Mouse (Mus musculus) midbrain, embryonic 10.5 days (tissue): ENCODE results near the gene Lat2. TPM values are rescaled to one million over a fixed set of nuclear protein-coding genes. Genes with fewer than 3 reads are reported as not detected.

Experiments used
- DNase-seq: peaks from one replicate; pipeline ENCODE4 v3.0.0-alpha.2; 2017; ENCODE audit warnings: low spot score
- H3K27ac ChIP-seq: fragments of 300-500 bp; sonication (generic); replicated peaks from 2 replicates; pipeline ENCODE4 v1.5.1; 2016; ENCODE audit warnings: mild to moderate bottlenecking
- H3K27me3 ChIP-seq: fragments of 300-500 bp; sonication (generic); 2 replicates; pipeline ENCODE4 v1.6.1; 2016; ENCODE audit warnings: low read depth, mild to moderate bottlenecking; ENCODE audit not compliant: poor library complexity, severe bottlenecking
- H3K36me3 ChIP-seq: fragments of 300-500 bp; sonication (generic); 2 replicates; pipeline ENCODE4 v1.6.1; 2016; ENCODE audit warnings: mild to moderate bottlenecking, moderate library complexity
- H3K4me1 ChIP-seq: fragments of 300-500 bp; sonication (generic); 2 replicates; pipeline ENCODE4 v1.6.1; 2016
- H3K4me3 ChIP-seq: fragments of 300-500 bp; sonication (generic); 2 replicates; pipeline ENCODE4 v1.5.1; 2016; ENCODE audit warnings: mild to moderate bottlenecking, moderate library complexity
- H3K9me3 ChIP-seq: fragments of 300-500 bp; sonication (generic); replicated peaks from 2 replicates; pipeline ENCODE4 v1.6.1; 2016; ENCODE audit warnings: mild to moderate bottlenecking
- WGBS: fragments of 180-500 bp; shearing (Covaris S2); methylation state at CpG from one replicate; pipeline ENCODE4 v1.1.7; 2016; 5-methylcytosine and 5-hydroxymethylcytosine counted together
- microRNA-seq: library from miRNA; unstranded; fragments of <30 nt; microRNA quantifications from one replicate; pipeline ENCODE4, GENCODE M21; 2017
- polyA plus RNA-seq: library from polyadenylated mRNA; unstranded; fragments of >200 nt; fragmentation: Nextera tagmentation; extraction: Ambion mirVana; gene quantifications from 2 replicates; pipeline ENCODE4 v1.2.1, GENCODE M21; 2016

Lat2 gene
- polyA plus RNA-seq, 1 experiment from 2014 or later = 3.6 TPM

DNA sequence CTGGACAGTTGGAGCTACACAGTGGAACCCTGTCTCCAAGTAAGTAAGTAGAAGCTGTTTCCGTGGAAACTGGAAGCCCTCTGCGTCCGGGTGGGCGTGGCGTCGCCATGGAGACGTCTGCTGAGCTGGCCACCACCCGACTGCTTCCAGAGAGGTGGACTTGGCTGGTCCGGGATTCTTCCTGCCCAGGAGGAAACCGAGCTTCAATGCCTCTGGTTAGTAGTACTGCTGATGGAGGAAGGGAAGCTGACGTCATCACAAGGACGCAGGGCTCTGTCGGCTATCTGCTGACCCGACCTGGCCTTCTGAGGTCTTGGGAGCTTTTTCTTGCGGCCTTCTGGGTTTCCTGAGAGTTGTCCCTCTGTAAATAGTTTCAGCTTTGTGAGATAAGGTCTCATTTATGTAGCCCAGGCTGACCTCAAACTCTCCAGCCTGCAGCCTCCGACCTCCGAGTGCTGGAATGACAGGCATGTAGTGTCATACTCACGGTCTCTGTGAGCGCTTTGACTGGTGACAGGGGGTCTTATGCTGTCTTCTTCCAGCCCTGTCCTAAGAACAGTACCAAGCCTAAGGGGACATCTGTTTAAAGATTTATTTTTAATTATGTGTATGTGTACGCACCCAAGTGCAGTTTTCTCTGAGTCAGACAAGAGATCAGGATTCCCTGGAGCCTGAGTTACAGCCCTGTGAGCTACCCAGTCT lies 59.2 kb downstream of the Lat2 start:
- WGBS = 15% methylated on average over 20 of the region's 20 CpGs
- H3K4me1 ChIP-seq = peaks cover 43% of the 10 kb centered on the region
- peak overlapping the region; percentile 41 for H3K4me3 ChIP-seq
- H3K27ac ChIP-seq = peak overlapping the region; percentile 69
- no peaks in the 10 kb centered on the region for H3K36me3 ChIP-seq
- H3K9me3 ChIP-seq = no peaks in the 10 kb centered on the region
- DNase-seq = peak; percentile 89
- H3K27me3 ChIP-seq = 0 out of 2 replicates have a peak, but pooled peaks cover 3% of the 10 kb centered on the region

DNA sequence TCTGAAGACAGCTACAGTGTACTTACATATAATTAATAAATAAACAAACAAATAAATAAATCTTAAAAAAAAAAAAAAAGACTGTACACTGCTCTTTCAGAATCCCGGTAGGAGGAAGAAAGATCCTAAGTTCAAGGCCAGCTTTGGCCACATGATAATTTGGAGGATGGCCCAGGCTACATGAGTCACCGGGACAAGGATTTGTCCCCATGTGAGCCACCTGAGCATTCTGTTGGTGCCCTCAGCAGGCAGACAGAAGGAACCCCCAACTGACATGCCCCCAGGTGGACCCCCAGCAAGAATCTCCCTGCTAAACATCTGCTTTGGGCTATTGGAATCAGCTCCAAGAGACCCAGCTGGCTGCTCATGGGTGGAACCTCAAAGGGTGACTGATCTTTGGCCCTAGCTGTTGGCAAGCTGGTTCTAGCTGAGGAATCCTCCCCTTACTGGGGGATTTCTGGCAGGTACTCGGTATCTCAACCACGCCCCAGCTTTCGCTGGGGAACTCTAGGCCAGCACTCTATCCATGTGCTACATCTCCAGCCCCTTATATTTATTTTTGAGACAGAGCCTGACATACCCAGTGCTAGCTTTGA lies 60.8 kb downstream of the Lat2 start:
- Histone ChIP-seq H3K27me3 (0 out of 2 replicates have a peak, but pooled peaks cover 3% of the 10 kb centered on the region), H3K9me3 (no peaks in the 10 kb centered on the region), H3K36me3 (peaks cover 6% of the 10 kb centered on the region; the same call in 1 of the 2 replicates), H3K4me1 (peaks cover 54% of the 10 kb centered on the region), H3K4me3 (no peak overlapping the region), H3K27ac (no peak overlapping the region)
- WGBS = 90% methylated on average over 5 of the region's 5 CpGs
- no peak for DNase-seq

DNA sequence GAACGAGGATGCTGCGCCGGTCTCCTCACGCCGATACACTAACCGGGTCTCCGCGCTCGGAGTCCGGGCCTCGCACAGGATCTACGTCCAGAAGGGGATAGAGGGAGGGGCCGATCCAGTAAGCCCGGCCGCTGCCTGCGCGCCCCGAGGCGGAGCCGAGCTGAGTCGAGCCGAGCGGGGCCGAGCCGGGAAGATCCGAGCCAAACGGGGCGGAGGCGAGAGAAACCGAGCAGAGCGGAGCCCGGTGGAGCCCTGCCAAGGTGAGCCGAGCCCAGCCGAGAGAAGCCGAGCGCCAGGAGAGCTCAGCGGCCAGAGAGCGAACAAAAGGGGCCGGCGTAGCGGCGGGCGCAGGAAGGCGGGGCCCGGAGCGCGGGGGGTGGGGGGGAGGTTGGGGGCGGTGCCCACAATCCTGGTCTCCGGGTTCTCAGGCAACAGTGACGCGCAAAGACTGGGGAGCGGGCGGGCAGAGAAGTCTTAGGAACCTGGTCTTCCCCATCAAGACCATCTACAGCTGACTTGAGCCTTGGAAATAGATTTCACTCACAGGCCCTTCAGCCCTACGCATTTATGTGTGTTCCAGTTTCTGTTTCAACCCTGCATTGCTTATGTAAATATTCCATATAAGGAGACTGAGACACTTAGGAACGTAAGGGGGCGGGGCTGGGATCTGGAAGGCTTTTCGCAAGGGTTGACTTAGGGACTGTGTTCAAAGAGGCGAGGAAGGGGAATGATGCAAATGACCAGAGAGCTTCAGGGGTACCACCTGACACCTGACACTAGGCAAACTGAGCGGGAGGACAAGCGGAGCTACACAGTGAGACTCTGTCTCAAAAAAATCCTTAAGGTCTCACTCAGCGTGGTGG lies 62.5 kb downstream of the Lat2 start, which contains the start of gene Clip2:
TSS of gene Clip2 (minus strand) at position 325 of the 863 bp plus-strand sequence.
- H3K4me3 ChIP-seq = peak within 1 kb of the TSS; percentile 95
- H3K4me1 ChIP-seq = peaks cover 63% of the 10 kb centered on the region
- 0 out of 2 replicates have a peak, but pooled peaks cover 3% of the 10 kb centered on the region for H3K27me3 ChIP-seq
- peak within 1 kb of the TSS; percentile 94 for H3K27ac ChIP-seq
- no peaks in the 10 kb centered on the region for H3K9me3 ChIP-seq
- peaks cover 13% of the 10 kb centered on the region for H3K36me3 ChIP-seq
- peak; percentile 93 for DNase-seq
- WGBS = under 1% methylated on average over 61 of the region's 61 CpGs

DNA sequence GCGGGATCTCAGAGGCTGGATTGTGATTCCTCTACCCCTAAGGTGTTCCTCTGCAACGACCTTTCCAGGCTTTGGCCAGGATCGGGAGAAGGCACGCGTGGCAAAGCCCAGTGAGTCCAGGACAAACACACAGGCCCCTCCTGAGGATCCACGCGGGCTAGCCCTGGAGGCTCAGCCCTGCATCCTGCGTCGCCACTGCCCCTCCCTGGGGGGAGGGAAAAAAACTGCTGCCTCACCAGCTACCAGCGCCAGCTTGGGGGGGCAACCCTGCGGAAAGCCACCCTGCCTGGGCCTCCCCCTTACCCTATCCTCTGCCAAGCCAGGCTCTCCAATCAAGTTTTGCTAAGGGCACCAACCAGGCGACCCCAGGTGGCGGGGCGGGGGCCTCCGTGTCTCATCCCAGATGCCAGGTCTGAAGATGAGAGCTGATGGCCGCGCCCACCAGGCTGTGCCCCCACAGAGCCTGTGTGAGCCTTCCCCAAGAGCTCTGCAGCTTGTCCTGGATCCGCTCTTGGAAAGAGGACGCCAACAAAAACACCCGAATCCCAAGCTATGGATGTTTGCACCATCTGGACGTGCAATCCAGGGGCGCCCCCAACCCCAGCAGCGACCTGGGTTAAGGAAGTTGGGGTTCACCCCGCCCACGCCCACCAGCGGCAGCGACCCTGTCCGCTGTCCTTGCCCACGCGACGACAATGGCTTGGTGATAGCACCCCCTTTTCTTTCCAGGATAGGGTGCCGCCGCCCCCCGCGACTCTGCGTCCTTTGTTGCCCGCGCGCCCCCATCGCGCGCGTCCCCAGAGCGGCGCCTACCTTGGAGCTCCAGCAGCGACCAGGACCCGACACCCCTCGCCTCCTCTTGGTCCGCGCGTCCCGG lies 63.4 kb downstream of the Lat2 start:
- H3K27ac ChIP-seq = peak overlapping the region; percentile 94
- H3K4me1 ChIP-seq = peaks cover 67% of the 10 kb centered on the region
- 0 out of 2 replicates have a peak, but pooled peaks cover 3% of the 10 kb centered on the region for H3K27me3 ChIP-seq
- H3K36me3 ChIP-seq = peaks cover 13% of the 10 kb centered on the region
- peak; percentile 53 for DNase-seq
- H3K9me3 ChIP-seq = no peaks in the 10 kb centered on the region
- peak overlapping the region; percentile 95 for H3K4me3 ChIP-seq
- WGBS = 2% methylated on average over 52 of the region's 52 CpGs

DNA sequence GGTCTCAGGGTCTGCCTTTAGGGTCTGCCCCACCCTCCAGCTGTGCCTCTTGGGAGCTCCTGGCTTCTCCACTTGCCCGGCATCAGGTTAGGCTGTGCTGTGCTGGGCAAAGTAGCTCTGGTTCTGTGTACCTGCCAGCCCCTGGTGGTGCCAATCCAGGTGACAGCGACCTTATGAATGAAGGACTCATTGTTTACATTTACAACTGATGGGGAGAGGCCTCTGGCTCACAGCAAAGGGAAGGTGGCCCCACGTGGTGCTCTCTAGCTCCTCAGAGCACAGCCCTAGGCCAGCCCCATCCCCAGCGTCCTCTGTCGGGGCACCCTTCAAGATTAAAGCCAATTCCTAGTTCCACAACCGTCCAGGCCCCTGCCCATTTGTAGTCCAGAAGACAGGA lies 64.0 kb downstream of the Lat2 start:
- H3K4me3 ChIP-seq = peak overlapping the region; percentile 95
- H3K36me3 ChIP-seq = peaks cover 17% of the 10 kb centered on the region
- H3K9me3 ChIP-seq = no peaks in the 10 kb centered on the region
- peak overlapping the region; percentile 94 for H3K27ac ChIP-seq
- 22% methylated on average over 6 of the region's 6 CpGs for WGBS
- DNase-seq = peak; percentile 22
- H3K27me3 ChIP-seq = 0 out of 2 replicates have a peak, but pooled peaks cover 3% of the 10 kb centered on the region
- peaks cover 65% of the 10 kb centered on the region for H3K4me1 ChIP-seq

Small RNAs within 50 kb of the gene (microRNA-seq; reads per million reads assigned to microRNA genes)
- gene Mir7228 = not detected

Other genes with a start within 250 kb of the Lat2 start
- 96.4 and 109 TPM in 2 replicates for gene Gtf2ird1, start 158.3 kb downstream of the Lat2 start, polyA plus RNA-seq
- gene Clip2, start 62.6 kb downstream of the Lat2 start, polyA plus RNA-seq = 4.6 and 6.2 TPM in 2 replicates
- 0.09 TPM in 2 replicates for gene Syna, start 54.9 kb downstream of the Lat2 start, polyA plus RNA-seq
- 381 and 432 TPM in 2 replicates for gene Rfc2, start 33.7 kb downstream of the Lat2 start, polyA plus RNA-seq
- gene Eif4h, start 24.5 kb upstream of the Lat2 start, polyA plus RNA-seq = 537 and 556 TPM in 2 replicates
- gene Limk1, start 73.6 kb upstream of the Lat2 start, polyA plus RNA-seq = 8.0 and 9.8 TPM in 2 replicates
- gene Eln, start 132.3 kb upstream of the Lat2 start, polyA plus RNA-seq = 0.88 and 2.0 TPM in 2 replicates